Mouse (Mus musculus): Measurements from ENCODE around the gene Col4a4. TPM values are rescaled to one million over a fixed set of nuclear protein-coding genes. Genes with fewer than 3 reads are reported as not detected.

Gene Col4a4
- polyA plus RNA-seq, 1 experiment, result 0.15 TPM

GRCm38 (mm10) chr1:82479696-82480487 is 106.8 kb downstream of the Col4a4 start:
- Histone ChIP-seq H3K27ac (ENCODE audit: control insufficient read depth, insufficient read depth, low read depth, low read length, poor library complexity) (no peak overlapping the region), H3K4me1 (ENCODE audit: control insufficient read depth, insufficient read depth, low read length) (no peaks in the 10 kb centered on the region), H3K4me3 (replicated peaks; ENCODE audit: control insufficient read depth, low read depth, low read length) (no peak overlapping the region)
- TF ChIP-seq POLR2A (IDR thresholded peaks at IDR 0.05; ENCODE audit: borderline replicate concordance, control insufficient read depth, low read depth, low read length), result no peak
- no peak for TF ChIP-seq CTCF (IDR thresholded peaks at IDR 0.05; ENCODE audit: control insufficient read depth, insufficient read depth, low read length)
- WGBS, result 84% methylated on average over 12 of the region's 12 CpGs

- WGBS, result 35% methylated on average over 9 of the region's 9 CpGs
- TF ChIP-seq POLR2A (IDR thresholded peaks at IDR 0.05; ENCODE audit: borderline replicate concordance, control insufficient read depth, low read depth, low read length) (no peak), CTCF (IDR thresholded peaks at IDR 0.05; ENCODE audit: control insufficient read depth, insufficient read depth, low read length) (no peak)
- Histone ChIP-seq H3K4me3 (replicated peaks; ENCODE audit: control insufficient read depth, low read depth, low read length) (no peak overlapping the region), H3K27ac (ENCODE audit: control insufficient read depth, insufficient read depth, low read depth, low read length, poor library complexity) (no peak overlapping the region), H3K4me1 (ENCODE audit: control insufficient read depth, insufficient read depth, low read length) (no peaks in the 10 kb centered on the region)
Measured at GRCm38 (mm10) chr1:82476746-82477145, 109.9 kb downstream of the Col4a4 start.

GRCm38 (mm10) chr1:82476256-82476655 is 110.4 kb downstream of the Col4a4 start:
- WGBS, result 51% methylated on average over 11 of the region's 11 CpGs
- TF ChIP-seq POLR2A (IDR thresholded peaks at IDR 0.05; ENCODE audit: borderline replicate concordance, control insufficient read depth, low read depth, low read length) (no peak), CTCF (IDR thresholded peaks at IDR 0.05; ENCODE audit: control insufficient read depth, insufficient read depth, low read length) (peak; percentile 27; the same call in 1 of the 2 replicates)
- Histone ChIP-seq H3K4me1 (ENCODE audit: control insufficient read depth, insufficient read depth, low read length) (no peaks in the 10 kb centered on the region), H3K27ac (ENCODE audit: control insufficient read depth, insufficient read depth, low read depth, low read length, poor library complexity) (no peak overlapping the region), H3K4me3 (replicated peaks; ENCODE audit: control insufficient read depth, low read depth, low read length) (no peak overlapping the region)

GRCm38 (mm10) chr1:82475821-82476220 is 110.8 kb downstream of the Col4a4 start:
- WGBS, result 84% methylated on average over 4 of the region's 4 CpGs
- H3K4me3 ChIP-seq (replicated peaks; ENCODE audit: control insufficient read depth, low read depth, low read length), result no peak overlapping the region
- no peak for TF ChIP-seq CTCF (IDR thresholded peaks at IDR 0.05; ENCODE audit: control insufficient read depth, insufficient read depth, low read length)
- no peak for TF ChIP-seq POLR2A (IDR thresholded peaks at IDR 0.05; ENCODE audit: borderline replicate concordance, control insufficient read depth, low read depth, low read length)

GRCm38 (mm10) chr1:82475254-82475653 is 111.4 kb downstream of the Col4a4 start:
- Histone ChIP-seq H3K27ac (ENCODE audit: control insufficient read depth, insufficient read depth, low read depth, low read length, poor library complexity) (no peak overlapping the region), H3K4me1 (ENCODE audit: control insufficient read depth, insufficient read depth, low read length) (no peaks in the 10 kb centered on the region), H3K4me3 (replicated peaks; ENCODE audit: control insufficient read depth, low read depth, low read length) (no peak overlapping the region)
- WGBS, result 69% methylated on average over 5 of the region's 5 CpGs
- TF ChIP-seq POLR2A (IDR thresholded peaks at IDR 0.05; ENCODE audit: borderline replicate concordance, control insufficient read depth, low read depth, low read length), result no peak
- TF ChIP-seq CTCF (IDR thresholded peaks at IDR 0.05; ENCODE audit: control insufficient read depth, insufficient read depth, low read length), result no peak

More at GRCm38 (mm10) chr1:82475821-82476220, 110.8 kb downstream of the Col4a4 start:
- Histone ChIP-seq H3K27ac (ENCODE audit: control insufficient read depth, insufficient read depth, low read depth, low read length, poor library complexity) (no peak overlapping the region), H3K4me1 (ENCODE audit: control insufficient read depth, insufficient read depth, low read length) (no peaks in the 10 kb centered on the region)

- H3K4me3 ChIP-seq (replicated peaks; ENCODE audit: control insufficient read depth, low read depth, low read length), result no peak overlapping the region
- H3K27ac ChIP-seq (ENCODE audit: control insufficient read depth, insufficient read depth, low read depth, low read length, poor library complexity), result no peak overlapping the region
- H3K4me1 ChIP-seq (ENCODE audit: control insufficient read depth, insufficient read depth, low read length), result no peaks in the 10 kb centered on the region
- 35% methylated on average over 4 of the region's 4 CpGs for WGBS
- TF ChIP-seq CTCF (IDR thresholded peaks at IDR 0.05; ENCODE audit: control insufficient read depth, insufficient read depth, low read length), result no peak
- TF ChIP-seq POLR2A (IDR thresholded peaks at IDR 0.05; ENCODE audit: borderline replicate concordance, control insufficient read depth, low read depth, low read length), result no peak
Measured at GRCm38 (mm10) chr1:82474461-82474961, 112.1 kb downstream of the Col4a4 start.

- no peak overlapping the region for H3K4me3 ChIP-seq (replicated peaks; ENCODE audit: control insufficient read depth, low read depth, low read length)
- H3K27ac ChIP-seq (ENCODE audit: control insufficient read depth, insufficient read depth, low read depth, low read length, poor library complexity), result no peak overlapping the region
- no peaks in the 10 kb centered on the region for H3K4me1 ChIP-seq (ENCODE audit: control insufficient read depth, insufficient read depth, low read length)
- TF ChIP-seq CTCF (IDR thresholded peaks at IDR 0.05; ENCODE audit: control insufficient read depth, insufficient read depth, low read length) (no peak), POLR2A (IDR thresholded peaks at IDR 0.05; ENCODE audit: borderline replicate concordance, control insufficient read depth, low read depth, low read length) (no peak)
Measured at GRCm38 (mm10) chr1:82473467-82473866, 113.2 kb downstream of the Col4a4 start.

GRCm38 (mm10) chr1:82470516-82471225 is 116.0 kb downstream of the Col4a4 start:
- TF ChIP-seq POLR2A (IDR thresholded peaks at IDR 0.05; ENCODE audit: borderline replicate concordance, control insufficient read depth, low read depth, low read length), result no peak
- TF ChIP-seq CTCF (IDR thresholded peaks at IDR 0.05; ENCODE audit: control insufficient read depth, insufficient read depth, low read length), result no peak
- WGBS, result 81% methylated on average over 10 of the region's 10 CpGs
- Histone ChIP-seq H3K4me3 (replicated peaks; ENCODE audit: control insufficient read depth, low read depth, low read length) (no peak overlapping the region), H3K4me1 (ENCODE audit: control insufficient read depth, insufficient read depth, low read length) (no peaks in the 10 kb centered on the region), H3K27ac (ENCODE audit: control insufficient read depth, insufficient read depth, low read depth, low read length, poor library complexity) (no peak overlapping the region)
